Mouse (Mus musculus) gastrocnemius, postnatal 10 days (tissue): Measurements from ENCODE around the gene Ankmy1. TPM values are rescaled to one million over a fixed set of nuclear protein-coding genes. Genes with fewer than 3 reads are reported as not detected.

Experiments used
- DNase-seq: peaks from one replicate; pipeline ENCODE4 v3.0.0; 2021; ENCODE audit warnings: mixed read lengths
- microRNA-seq, 2 experiments: library from miRNA; unstranded; fragments of <30 nt; microRNA quantifications; one replicate each; pipeline ENCODE4 v1.2.0; 2021
- total RNA-seq, 2 experiments: library from RNA; stranded (reverse); gene quantifications; 2 replicates each; pipeline ENCODE4 v1.2.3; 2021

Ankmy1 gene
- total RNA-seq, 2 experiments from 2014 or later = 0.27 to 0.28 TPM

GRCm38 (mm10) chr1:92815756-92816294 lies 86.9 kb downstream of the Ankmy1 start:
- no peak for DNase-seq

GRCm38 (mm10) chr1:92815100-92815499 lies 87.6 kb downstream of the Ankmy1 start:
- no peak for DNase-seq

GRCm38 (mm10) chr1:92814319-92814718 lies 88.4 kb downstream of the Ankmy1 start:
- DNase-seq = no peak

Small RNA genes lying within 50 kb of the gene (microRNA-seq; reads per million reads assigned to microRNA genes)
- 2,655 to 2,723 reads per million in 2 experiments for gene Mir149

Other genes with a start within 250 kb of the Ankmy1 start
- 100 to 1,000 TPM; 276 to 282 TPM for gene Gpc1, start 71.3 kb downstream of the Ankmy1 start, total RNA-seq
- 10 to 100 TPM; 21.6 to 25.5 TPM for gene Dusp28, start 4.1 kb upstream of the Ankmy1 start, total RNA-seq
- 10 to 100 TPM; 61.4 to 62.3 TPM for gene Rnpepl1, start 7.9 kb upstream of the Ankmy1 start, total RNA-seq
- 1 to 10 TPM; 5.5 to 7.9 TPM for gene Capn10, start 31.5 kb upstream of the Ankmy1 start, total RNA-seq
- under 1 TPM; 0.12 to 0.56 TPM for gene Gpr35, start 48.0 kb upstream of the Ankmy1 start, total RNA-seq
- not detected for gene Aqp12, start 103.4 kb upstream of the Ankmy1 start, total RNA-seq
- gene Kif1a, start 199.0 kb upstream of the Ankmy1 start, total RNA-seq = 1 to 10 TPM; 4.7 to 6.3 TPM
- gene Agxt, start 232.3 kb upstream of the Ankmy1 start, total RNA-seq = under 1 TPM in 1 of 2 experiments, not detected in 1; 0.23 TPM